ENCODE assay signal across 27 mouse cellular contexts in genomic region chr4:115649344-115649743, GRCm38 (mm10). TPM values are rescaled to one million over a fixed set of nuclear protein-coding genes. Genes with fewer than 3 reads are reported as not detected.
A peak's percentile ranks its signal among the peaks of the same experiment; 100 is the strongest.
DNase-seq lines count a peak whose midpoint lies in the region; ATAC-seq and TF ChIP-seq lines count a peak whose summit lies in the region.
"Had no signal": no experiment of that assay in that cellular context is flagged by ENCODE, and none has a peak within 500 bp of the region (broad histone marks: within the 10 kb centered on the region; RNA-seq: fewer than 3 reads in every experiment).

No protein-coding gene starts in this region.

- TF ChIP-seq EP300 in heart, postnatal 0 days (IDR thresholded peaks at IDR 0.05; ENCODE audit: low read depth), result no peak

- no peaks in the 10 kb centered on the region for H3K27me3 ChIP-seq in heart, postnatal 0 days (ENCODE audit: control insufficient read depth, insufficient read depth, low read length)
- H3K27me3 ChIP-seq: embryonic facial prominence, embryonic 13.5 days; forebrain, embryonic 15.5 days; heart, embryonic 13.5 days; hindbrain, embryonic 12.5 days had no signal

- no peak overlapping the region for H3K4me3 ChIP-seq in heart, postnatal 0 days (ENCODE audit: low read depth, low read length)
- H3K4me3 ChIP-seq: embryonic facial prominence, embryonic 13.5 days; forebrain, embryonic 15.5 days; heart, embryonic 13.5 days; hindbrain, embryonic 12.5 days; left cerebral cortex, adult 2 months; limb, embryonic 10.5 days had no signal

- no peak overlapping the region for H3K9ac ChIP-seq in heart, postnatal 0 days (replicated peaks; ENCODE audit: low read depth, low read length)
- H3K9ac ChIP-seq: embryonic facial prominence, embryonic 13.5 days; forebrain, embryonic 15.5 days; heart, embryonic 13.5 days; hindbrain, embryonic 12.5 days had no signal

- TF ChIP-seq CTCF in heart, postnatal 0 days (IDR thresholded peaks at IDR 0.05; ENCODE audit: low read depth), result no peak

- peaks cover 7% of the 10 kb centered on the region; the same call in 1 of the 2 replicates for H3K4me1 ChIP-seq in heart, postnatal 0 days (ENCODE audit: control insufficient read depth, insufficient read depth)
- H3K4me1 ChIP-seq: embryonic facial prominence, embryonic 13.5 days; forebrain, embryonic 15.5 days; heart, embryonic 13.5 days; hindbrain, embryonic 12.5 days; limb, embryonic 10.5 days had no signal

- intact Hi-C loops in heart, postnatal 36 days (cut with DNase I), result loop anchor here (5.0 kb wide), 1 partner anchor 172 kb away; no protein-coding TSS in a partner anchor

- no peaks in the 10 kb centered on the region for H3K36me3 ChIP-seq in heart, postnatal 0 days (replicated peaks; ENCODE audit: control insufficient read depth, insufficient read depth, low read length)
- H3K36me3 ChIP-seq: embryonic facial prominence, embryonic 13.5 days; forebrain, embryonic 15.5 days; heart, embryonic 13.5 days; hindbrain, embryonic 12.5 days; limb, embryonic 10.5 days had no signal

- H3K4me2 ChIP-seq in heart, postnatal 0 days (ENCODE audit: low read depth, low read length), result no peak overlapping the region
- H3K4me2 ChIP-seq: embryonic facial prominence, embryonic 13.5 days; forebrain, embryonic 15.5 days; heart, embryonic 13.5 days; hindbrain, embryonic 12.5 days had no signal

- H3K9me3 ChIP-seq in heart, postnatal 0 days (replicated peaks; ENCODE audit: control insufficient read depth, low read length), result no peaks in the 10 kb centered on the region
- H3K9me3 ChIP-seq: embryonic facial prominence, embryonic 13.5 days; forebrain, embryonic 15.5 days; heart, embryonic 13.5 days; hindbrain, embryonic 12.5 days; limb, embryonic 10.5 days had no signal

- peak; percentile 49; the same call in 1 of the 2 replicates for ATAC-seq in heart, postnatal 0 days (ENCODE audit: insufficient read depth, low read depth)
- ATAC-seq in inflammation-experienced regulatory T-cells, adult 6 months, result no peak
- ATAC-seq: forebrain, embryonic 15.5 days had no signal

- H3K27ac ChIP-seq in heart, postnatal 0 days (ENCODE audit: low read depth), result no peak overlapping the region; the same call in 1 of the 2 replicates
- H3K27ac ChIP-seq: embryonic facial prominence, embryonic 13.5 days; forebrain, embryonic 15.5 days; heart, embryonic 13.5 days; hindbrain, embryonic 12.5 days; left cerebral cortex, adult 2 months; limb, embryonic 10.5 days had no signal

- peak; percentile 52 for DNase-seq in gastrocnemius, adult 18-20 months (ENCODE audit: low spot score)
- DNase-seq in gastrocnemius, adult 8-10 months (ENCODE audit: low spot score in 2 of 2), result no peak
- peak; percentile 21 for DNase-seq in heart, postnatal 0 days (ENCODE audit: low spot score)
- DNase-seq in heart, postnatal 36 days, result no peak
- DNase-seq in NIH3T3 (ENCODE audit: low read depth), result peak; percentile 60
- peak; percentile 81 for DNase-seq in lung, postnatal 36 days
- no peak for DNase-seq in right cerebral cortex, postnatal 36 days (ENCODE audit: low spot score in 2 of 2)
- DNase-seq: cerebellum, adult 11 months; cerebellum, postnatal 14 days; kidney, adult 2 months; kidney, postnatal 14 days; midbrain, embryonic 14.5 days; thymus, adult 18-20 months had no signal

RNA-seq across cellular contexts. Expression of gene Cyp4b1, which starts 1.8 kb away (rescaled TPM):
- 1 to 10 TPM; 4.1 to 4.9 TPM for total RNA-seq in gastrocnemius, adult 18-20 months (2021)
- 1 to 10 TPM; 3.2 to 5.1 (median 4.0) TPM for total RNA-seq in gastrocnemius, adult 8-10 months (2022)
- 8.7 and 14.5 TPM in 2 replicates for total RNA-seq in heart, postnatal 0 days (2014; rRNA removed; ENCODE audit: low replicate concordance)
- polyA plus RNA-seq in heart, postnatal 0 days (2015; fragmentation: Nextera tagmentation; extraction: Ambion mirVana), result 8.7 and 9.4 TPM in 2 replicates
- total RNA-seq in heart, postnatal 36 days (2021), result 10 to 100 TPM; 36.1 to 36.3 TPM
- polyA plus RNA-seq in inflammation-experienced regulatory T-cells, adult 6 months (2017; shearing (Covaris generic)), result not detected
- total RNA-seq: CH12.LX; megakaryocyte progenitor cell, adult 5-6 weeks had no signal
- polyA plus RNA-seq: limb, embryonic 10.5 days had no signal

RNA-seq across cellular contexts. Expression of gene Cyp4a32, which starts 48.6 kb away (rescaled TPM):
- total RNA-seq in gastrocnemius, adult 18-20 months (2021), result not detected
- not detected for total RNA-seq in gastrocnemius, adult 8-10 months (2022)
- total RNA-seq in heart, postnatal 0 days (2014; rRNA removed; ENCODE audit: low replicate concordance), result not detected in 2 replicates
- polyA plus RNA-seq in heart, postnatal 0 days (2015; fragmentation: Nextera tagmentation; extraction: Ambion mirVana), result not detected in 2 replicates
- not detected for total RNA-seq in heart, postnatal 36 days (2021)
- polyA plus RNA-seq in inflammation-experienced regulatory T-cells, adult 6 months (2017; shearing (Covaris generic)), result not detected
- total RNA-seq: adrenal gland, adult 18-20 months; CH12.LX; left cerebral cortex, adult 2 months; megakaryocyte progenitor cell, adult 5-6 weeks had no signal
- polyA plus RNA-seq: brain, embryonic 14.5 days; embryonic facial prominence, embryonic 13.5 days; forebrain, embryonic 15.5 days; heart, embryonic 13.5 days; hindbrain, embryonic 12.5 days; limb, embryonic 10.5 days; midbrain, embryonic 14.5 days; neural tube, embryonic 14.5 days; spleen, adult 2 months; stomach, embryonic 14.5 days had no signal

Comparison
In these comparisons a context has a peak if more than half of its experiments do, and no peak if none do; other contexts are left out.
1. DNase-seq: peak in gastrocnemius, adult 18-20 months (single experiment), heart, postnatal 0 days (single experiment), NIH3T3 (single experiment) and lung, postnatal 36 days (single experiment); none in gastrocnemius, adult 8-10 months (0 of 2), heart, postnatal 36 days (0 of 2) and right cerebral cortex, postnatal 36 days (0 of 2).